Mouse (Mus musculus) bone marrow macrophage, adult 2 months (primary cell): ENCODE results near the gene Apol11b.
"Not testable (repeated sequence)": the region's sequence is repeated elsewhere in the genome, so short reads cannot be mapped to it uniquely, and the experiment has no call there.

Experiments
- CTCF ChIP-seq: IDR thresholded peaks from 2 replicates; pipeline ENCODE4 v1.5.1; 2012; ENCODE audit warnings: low read depth, mild to moderate bottlenecking, low read length, moderate library complexity
- POLR2A ChIP-seq: IDR thresholded peaks from 2 replicates; pipeline ENCODE4 v1.6.1; 2012; ENCODE audit warnings: mild to moderate bottlenecking, low read depth, low read length, borderline replicate concordance

DNA sequence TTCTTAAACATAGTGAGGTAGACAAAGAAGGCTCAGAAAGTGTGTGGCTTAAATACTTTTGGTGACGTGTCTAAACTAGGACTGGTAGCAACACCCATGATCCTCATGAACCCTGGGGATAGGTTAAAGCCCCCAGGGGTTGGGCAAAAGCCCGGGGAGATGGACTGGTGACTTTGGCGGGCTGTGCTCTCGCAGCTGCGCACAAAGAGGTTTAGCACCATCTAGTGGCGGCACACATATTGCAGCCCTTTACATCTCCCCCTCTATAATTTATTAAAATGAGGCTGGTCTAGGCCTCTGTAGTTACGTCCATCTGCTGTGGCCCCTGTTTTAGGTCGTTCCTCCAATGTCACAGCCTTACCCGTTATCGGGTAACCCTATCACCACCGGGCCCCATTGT, 40.9 kb upstream of the Apol11b start:
- TF ChIP-seq CTCF, POLR2A: not testable (repeated sequence)
